Mouse (Mus musculus) testis, adult 2 months (tissue): Measurements from ENCODE around the gene Rpf2. TPM values are rescaled to one million over a fixed set of nuclear protein-coding genes. Genes with fewer than 3 reads are reported as not detected.

Experiments
- H3K27ac ChIP-seq: fragments of 200-500 bp; 2 replicates; pipeline ENCODE4 v1.5.1; 2012; ENCODE audit warnings: low read depth, low read length; ENCODE audit not compliant: control insufficient read depth, insufficient read depth
- H3K27me3 ChIP-seq: fragments of 200-500 bp; 2 replicates; pipeline ENCODE4 v1.6.1; 2012; ENCODE audit warnings: mild to moderate bottlenecking, low read length, moderate library complexity; ENCODE audit not compliant: control insufficient read depth, insufficient read depth
- H3K36me3 ChIP-seq: fragments of 200-500 bp; 2 replicates; pipeline ENCODE4 v1.6.1; 2012; ENCODE audit warnings: mild to moderate bottlenecking, low read length; ENCODE audit not compliant: control insufficient read depth, insufficient read depth
- H3K4me1 ChIP-seq: fragments of 200-500 bp; 2 replicates; pipeline ENCODE4 v1.6.1; 2012; ENCODE audit warnings: low read length; ENCODE audit not compliant: control insufficient read depth, insufficient read depth
- H3K4me3 ChIP-seq: fragments of 200-500 bp; 2 replicates; pipeline ENCODE4 v1.5.1; 2012; ENCODE audit warnings: low read depth, mild to moderate bottlenecking, low read length, moderate library complexity, mixed read lengths; ENCODE audit not compliant: control insufficient read depth
- CTCF ChIP-seq: fragments of 200-500 bp; IDR thresholded peaks from 2 replicates; pipeline ENCODE4 v1.5.1; 2012; ENCODE audit warnings: low read depth, mild to moderate bottlenecking, inconsistent platforms, low read length, moderate library complexity; ENCODE audit not compliant: control insufficient read depth, insufficient read depth, insufficient replicate concordance
- POLR2A ChIP-seq: fragments of 200-500 bp; IDR thresholded peaks from 2 replicates; pipeline ENCODE4 v1.6.1; 2012; ENCODE audit warnings: low read depth, mild to moderate bottlenecking, inconsistent platforms, low read length, moderate library complexity; ENCODE audit not compliant: control insufficient read depth
- polyA plus RNA-seq: library from polyadenylated mRNA; depleted of rRNA; stranded (reverse); fragments of >200 nt; gene quantifications from 2 replicates; pipeline ENCODE4 v1.2.3, GENCODE M21; 2012

The Rpf2 gene
- polyA plus RNA-seq, 1 experiment, result 14.6 TPM

DNA sequence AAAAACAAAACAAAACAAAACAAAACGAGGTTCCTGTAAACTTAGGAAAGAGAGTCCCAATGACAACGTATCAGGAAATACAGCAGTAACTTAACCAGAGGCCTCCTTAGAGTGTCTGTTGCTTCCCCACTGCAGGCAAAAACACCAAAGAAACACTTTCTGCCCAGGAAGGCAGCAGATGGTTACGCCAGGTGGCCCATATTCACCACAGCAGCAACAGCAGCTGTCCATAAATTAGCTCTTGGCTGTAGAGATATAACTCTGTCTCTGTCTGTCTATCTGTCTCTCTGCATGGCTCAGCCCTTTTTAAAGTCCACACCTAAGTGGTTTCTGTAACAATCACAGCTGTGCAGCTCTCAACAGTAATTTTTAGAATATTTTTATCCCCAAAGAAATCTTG, 28.0 kb downstream of the Rpf2 start:
- Histone ChIP-seq H3K27ac (no peak overlapping the region), H3K4me3 (no peak overlapping the region), H3K36me3 (no peaks in the 10 kb centered on the region), H3K27me3 (no peaks in the 10 kb centered on the region), H3K4me1 (no peaks in the 10 kb centered on the region)
- no peak for TF ChIP-seq CTCF
- TF ChIP-seq POLR2A, result no peak

DNA sequence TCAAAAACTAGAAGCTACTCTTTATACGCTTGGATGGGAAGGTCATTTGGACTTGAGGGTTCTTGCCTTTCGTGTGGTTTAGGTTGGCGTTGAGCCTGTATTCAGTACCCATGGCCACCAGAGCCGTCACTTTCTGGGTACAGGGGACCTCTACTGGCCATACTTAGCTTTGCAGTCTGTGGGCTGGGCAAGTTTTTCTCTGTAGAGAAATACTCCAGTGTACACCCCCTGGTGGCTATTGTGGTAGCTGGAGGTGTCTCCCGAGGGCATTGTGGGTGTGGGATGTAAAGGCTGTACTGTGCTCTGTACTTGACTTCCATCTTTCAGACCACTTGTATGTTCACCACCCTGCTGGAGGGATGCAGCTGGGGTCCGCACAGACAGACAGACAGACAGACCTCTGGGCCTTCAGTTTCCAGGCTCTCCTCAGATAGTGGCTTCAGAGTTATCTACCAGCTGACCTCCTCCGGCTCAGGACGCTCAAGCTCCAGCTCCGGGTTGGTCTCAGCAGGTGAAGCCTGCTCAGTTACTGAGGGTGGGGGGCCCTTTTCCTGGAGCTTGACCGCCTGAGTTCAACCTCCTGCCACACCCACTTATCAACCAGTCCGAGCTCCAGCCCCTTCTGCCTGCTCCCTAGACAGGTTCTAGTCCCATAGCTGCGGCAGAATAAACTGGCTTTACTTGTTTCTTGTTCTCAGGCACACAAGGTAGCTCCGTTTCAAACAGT, 34.2 kb downstream of the Rpf2 start:
- Histone ChIP-seq H3K4me3 (peak overlapping the region; percentile 42), H3K4me1 (0 out of 2 replicates have a peak, but pooled peaks cover 2% of the 10 kb centered on the region), H3K27ac (no peak overlapping the region), H3K27me3 (no peaks in the 10 kb centered on the region), H3K36me3 (no peaks in the 10 kb centered on the region)
- TF ChIP-seq POLR2A (no peak), CTCF (peak; percentile 68; the same call in 1 of the 2 replicates)

DNA sequence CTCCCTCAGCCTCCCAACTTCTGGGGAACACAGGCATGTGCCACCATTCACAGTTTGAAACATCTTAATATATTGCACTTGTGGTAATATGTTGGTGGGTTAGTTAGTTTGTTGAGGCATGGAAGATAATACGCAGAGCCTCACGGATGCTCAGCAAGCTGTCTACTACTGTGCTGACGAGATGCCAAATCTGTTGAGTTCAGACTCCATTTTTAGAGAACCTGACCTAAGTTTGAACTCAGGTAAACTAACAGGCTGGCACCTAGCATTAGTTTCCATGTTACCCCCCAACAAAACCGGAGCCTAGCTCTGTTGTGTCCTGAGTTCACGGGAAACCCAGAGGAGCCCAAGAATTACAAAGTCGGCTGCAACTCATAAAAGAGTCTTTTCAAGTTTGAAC, 51.8 kb downstream of the Rpf2 start:
- no peak overlapping the region for H3K27ac ChIP-seq
- H3K27me3 ChIP-seq, result no peaks in the 10 kb centered on the region
- no peaks in the 10 kb centered on the region; the same call in 1 of the 2 replicates for H3K4me1 ChIP-seq
- no peaks in the 10 kb centered on the region for H3K36me3 ChIP-seq
- TF ChIP-seq POLR2A (no peak), CTCF (no peak)
- no peak overlapping the region for H3K4me3 ChIP-seq

GRCm38 (mm10) chr10:40192010-40192935, 54.6 kb downstream of the Rpf2 start:
- Histone ChIP-seq H3K4me1 (no peaks in the 10 kb centered on the region; the same call in 1 of the 2 replicates), H3K36me3 (no peaks in the 10 kb centered on the region), H3K27ac (no peak overlapping the region), H3K4me3 (peak overlapping the region; percentile 2), H3K27me3 (no peaks in the 10 kb centered on the region)
- TF ChIP-seq POLR2A (no peak), CTCF (no peak)

DNA sequence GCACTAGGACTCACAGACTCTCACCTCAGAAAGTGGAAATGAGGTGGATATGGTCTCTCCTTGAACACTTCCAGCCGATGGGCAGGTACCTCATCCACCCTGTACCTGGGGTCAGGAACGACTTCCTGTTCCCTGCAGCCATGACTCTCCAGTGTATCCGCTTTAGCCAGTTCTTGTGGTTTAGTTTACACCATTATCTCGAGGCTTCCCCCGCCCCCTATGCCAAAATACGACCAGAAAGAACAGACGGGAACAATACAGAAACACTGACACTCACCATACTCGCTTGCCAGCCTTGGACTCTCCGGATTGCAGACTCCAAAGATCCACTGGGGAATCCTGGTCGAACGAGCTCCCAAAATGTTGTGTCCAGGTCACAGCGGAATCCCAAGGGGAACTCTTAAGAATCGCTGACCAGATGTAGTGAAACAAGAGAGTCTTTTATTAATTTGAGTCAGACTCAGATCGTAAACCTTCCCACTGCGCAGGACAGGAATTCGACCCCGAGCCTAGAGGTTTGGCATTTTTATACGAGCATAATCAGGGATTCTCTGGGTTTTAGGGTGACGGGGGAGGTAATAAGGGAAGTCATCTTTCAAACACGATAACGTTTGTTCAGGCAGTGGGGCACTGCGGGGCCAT, 55.4 kb downstream of the Rpf2 start:
- H3K27ac ChIP-seq, result no peak overlapping the region
- TF ChIP-seq CTCF, result no peak
- TF ChIP-seq POLR2A, result no peak

GRCm38 (mm10) chr10:40190871-40191270, 56.0 kb downstream of the Rpf2 start:
- H3K27ac ChIP-seq, result no peak overlapping the region
- TF ChIP-seq POLR2A (no peak), CTCF (no peak)
- no peaks in the 10 kb centered on the region for H3K36me3 ChIP-seq
- no peaks in the 10 kb centered on the region for H3K27me3 ChIP-seq
- H3K4me3 ChIP-seq, result no peak overlapping the region; the same call in 1 of the 2 replicates
- no peaks in the 10 kb centered on the region; the same call in 1 of the 2 replicates for H3K4me1 ChIP-seq

More for the DNA sequence above, 55.4 kb downstream of the Rpf2 start:
- Histone ChIP-seq H3K4me1 (no peaks in the 10 kb centered on the region; the same call in 1 of the 2 replicates), H3K27me3 (no peaks in the 10 kb centered on the region), H3K4me3 (peak overlapping the region; percentile 2), H3K36me3 (no peaks in the 10 kb centered on the region)
